Mouse (Mus musculus) CD4-positive, CD25-positive, alpha-beta regulatory T cell (primary cell): Measurements from ENCODE around the gene Khdc1b. TPM values are rescaled to one million over a fixed set of nuclear protein-coding genes. Genes with fewer than 3 reads are reported as not detected.

ENCODE experiments used
- polyA plus RNA-seq: library from polyadenylated mRNA; unstranded; fragments of 100-300 nt; shearing (Covaris generic); gene quantifications from one replicate; pipeline ENCODE4 v1.2.1, GENCODE M21; 2017

Khdc1b gene
- polyA plus RNA-seq = 0.26 TPM

DNA sequence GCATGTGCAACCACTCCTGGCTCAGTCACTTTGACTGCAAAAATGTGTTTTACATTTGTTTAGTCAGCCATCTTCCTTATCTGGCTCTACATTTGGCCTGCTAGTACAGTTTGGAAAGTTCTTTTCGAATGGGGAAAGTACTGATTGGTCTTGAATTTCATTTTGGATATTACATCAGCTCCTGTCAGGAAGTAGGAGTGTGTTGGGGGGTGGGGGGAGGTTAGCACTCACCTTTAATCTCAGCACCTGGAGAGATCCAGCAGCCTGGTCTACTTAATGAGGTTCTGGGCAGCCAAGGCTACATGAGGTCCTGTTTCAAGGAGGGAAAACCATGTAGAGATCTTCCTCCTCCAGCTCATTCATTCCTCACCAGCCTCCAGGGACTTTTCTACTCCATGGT, at the start of gene Khdc1b:
TSS of gene Khdc1b (plus strand) at position 301 of the 400 bp plus-strand sequence.

GRCm38 (mm10) chr1:21349341-21349740, 34.0 kb upstream of the Khdc1b start, which contains the start of gene Khdc1a:
Gene Khdc1a, plus strand, starts transcription at chr1:21349641.

DNA sequence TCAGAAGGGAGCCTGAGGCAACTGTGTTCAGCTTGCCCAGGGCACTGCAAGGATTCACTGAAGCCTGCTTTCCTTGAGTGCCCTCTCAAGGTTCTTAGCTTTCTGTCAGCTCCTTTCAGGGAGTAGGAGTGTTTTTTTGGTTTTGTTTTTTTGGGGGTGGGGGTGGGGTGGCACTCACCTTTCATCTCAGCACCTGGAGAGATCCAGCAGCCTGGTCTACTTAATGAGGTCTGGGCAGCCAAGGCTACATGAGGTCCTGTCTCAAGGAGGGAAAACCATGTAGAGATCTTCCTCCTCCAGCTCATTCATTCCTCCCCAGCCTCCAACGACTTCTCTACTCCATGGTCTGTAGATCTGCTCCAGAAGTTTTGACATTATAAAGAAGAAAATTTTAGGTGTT, 15.3 kb upstream of the Khdc1b start, which contains the start of gene Khdc1c:
TSS of gene Khdc1c (plus strand) at position 301 of the 400 bp plus-strand sequence.

Other genes starting within 250 kb of the Khdc1b start
- gene Tmem14a, start 165.0 kb upstream of the Khdc1b start, polyA plus RNA-seq = 5.0 TPM
- gene Gsta3, start 143.0 kb upstream of the Khdc1b start, polyA plus RNA-seq = 1.3 TPM
- gene Khdc1a, start 33.9 kb upstream of the Khdc1b start, polyA plus RNA-seq = 2.9 TPM
- gene Khdc1c, start 15.2 kb upstream of the Khdc1b start, polyA plus RNA-seq = not detected